Mouse (Mus musculus) C2C12 (cell line): Measurements from ENCODE around the gene Wfdc18.

Experiments
- CEBPB ChIP-seq: IDR thresholded peaks from one replicate; pipeline ENCODE4 v1.6.1; 2011; ENCODE audit warnings: low read depth, mild to moderate bottlenecking, control low read depth, moderate library complexity
- CTCF ChIP-seq: IDR thresholded peaks from one replicate; pipeline ENCODE4 v1.5.1; 2011; ENCODE audit not compliant: control insufficient read depth, insufficient read depth, insufficient read length
- MAX ChIP-seq: IDR thresholded peaks from one replicate; pipeline ENCODE4 v1.6.1; 2011; ENCODE audit warnings: mild to moderate bottlenecking, control low read depth
- MYOD1 ChIP-seq: IDR thresholded peaks from one replicate; pipeline ENCODE4 v1.6.1; 2011; ENCODE audit warnings: low read depth; ENCODE audit not compliant: control insufficient read depth, insufficient read length
- MYOG ChIP-seq: IDR thresholded peaks from one replicate; pipeline ENCODE4 v1.6.1; 2011; ENCODE audit not compliant: control insufficient read depth, insufficient read length; ENCODE audit errors: extremely low read depth
- USF1 ChIP-seq: IDR thresholded peaks from one replicate; pipeline ENCODE4 v1.6.1; 2011; ENCODE audit warnings: low read depth, mild to moderate bottlenecking, control low read depth, moderate library complexity

DNA sequence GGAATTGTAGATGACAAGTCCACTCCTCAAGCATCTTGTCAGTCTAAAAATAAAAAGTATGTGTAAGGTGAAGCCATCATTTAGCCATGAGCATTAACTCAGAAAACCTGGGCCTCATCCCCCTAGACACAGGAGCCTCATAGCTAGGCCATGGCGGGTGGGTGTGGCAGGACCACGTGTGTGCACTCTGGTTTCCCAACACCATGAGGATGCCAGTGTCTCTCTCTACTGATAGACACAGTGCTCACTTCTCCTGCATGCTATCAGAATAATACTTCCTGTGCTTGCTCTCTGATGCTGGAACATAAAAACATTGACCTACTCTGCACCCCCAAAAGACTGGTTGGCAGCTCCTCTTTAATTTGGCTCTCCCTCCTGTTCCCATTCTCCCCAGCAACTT, 27.1 kb downstream of the Wfdc18 start:
- TF ChIP-seq CEBPB (no peak), CTCF (no peak), MAX (no peak), MYOD1 (no peak), USF1 (no peak), MYOG (no peak)
